Mouse (Mus musculus): ENCODE data around the gene Dnaja1. TPM values are rescaled to one million over a fixed set of nuclear protein-coding genes. Genes with fewer than 3 reads are reported as not detected.

The Dnaja1 gene
- polyA plus RNA-seq, 1 experiment from 2014 or later, result 710 TPM

DNA sequence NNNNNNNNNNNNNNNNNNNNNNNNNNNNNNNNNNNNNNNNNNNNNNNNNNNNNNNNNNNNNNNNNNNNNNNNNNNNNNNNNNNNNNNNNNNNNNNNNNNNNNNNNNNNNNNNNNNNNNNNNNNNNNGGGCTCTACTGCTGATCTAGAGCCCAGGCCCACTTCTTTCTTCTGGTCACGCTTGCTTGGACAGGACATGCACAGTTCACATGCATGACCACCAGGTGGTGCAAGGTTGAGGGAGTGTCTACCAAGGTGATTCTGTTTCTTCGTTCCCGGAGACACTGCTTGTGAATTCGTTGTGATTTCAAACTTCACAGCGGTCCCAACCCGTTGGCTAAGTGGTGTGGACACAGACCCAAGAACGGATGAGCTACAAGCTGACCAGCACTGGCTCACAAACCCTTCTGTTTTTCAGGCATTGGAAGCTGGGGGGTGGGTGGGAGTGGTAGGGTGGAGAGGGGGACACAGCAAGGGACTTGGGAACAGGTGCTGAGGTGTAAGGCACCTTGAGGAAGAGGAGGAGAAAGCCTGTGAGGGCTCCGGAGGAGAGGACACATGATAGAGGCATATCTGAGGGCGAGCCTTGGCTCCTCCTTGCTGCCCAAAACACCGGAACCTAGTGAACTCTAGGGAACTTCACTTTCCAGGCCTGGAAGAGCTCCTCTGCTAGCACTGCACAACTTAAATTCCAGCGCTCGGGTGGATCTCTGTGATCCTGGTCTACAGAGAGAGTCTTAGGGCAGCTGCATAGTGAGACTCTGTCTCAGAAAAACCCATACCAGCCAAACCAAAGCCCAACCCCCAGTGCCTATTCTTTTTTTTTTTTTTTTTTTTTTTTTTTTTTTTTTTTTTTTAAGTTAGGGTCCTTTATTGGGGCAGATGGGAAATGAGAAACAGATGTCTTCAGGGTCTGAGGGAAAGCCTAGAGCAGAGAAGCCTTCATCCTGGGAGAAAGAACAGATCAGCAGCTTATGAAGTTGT, 52.6 kb downstream of the Dnaja1 start:
- Histone ChIP-seq H3K4me3 (ENCODE audit: low read depth, low read length) (no peak overlapping the region), H3K9ac (ENCODE audit: low read length) (no peak overlapping the region), H3K36me3 (ENCODE audit: control insufficient read depth, insufficient read depth, low read length) (no peaks in the 10 kb centered on the region), H3K4me2 (peak overlapping the region; percentile 23), H3K27me3 (ENCODE audit: control insufficient read depth, insufficient read depth, low read length) (no peaks in the 10 kb centered on the region), H3K9me3 (ENCODE audit: control insufficient read depth, low read length) (no peaks in the 10 kb centered on the region), H3K27ac (ENCODE audit: low read depth, low read length) (no peak overlapping the region), H3K4me1 (ENCODE audit: control insufficient read depth, insufficient read depth, low read length) (0 out of 2 replicates have a peak, but pooled peaks cover 2% of the 10 kb centered on the region)
- WGBS, result 18% methylated on average over 12 of the region's 12 CpGs
- DNase-seq (ENCODE audit: low spot score, missing footprints) (peak; percentile 94), ATAC-seq (ENCODE audit: low FRiP score) (peak; percentile 36)

DNA sequence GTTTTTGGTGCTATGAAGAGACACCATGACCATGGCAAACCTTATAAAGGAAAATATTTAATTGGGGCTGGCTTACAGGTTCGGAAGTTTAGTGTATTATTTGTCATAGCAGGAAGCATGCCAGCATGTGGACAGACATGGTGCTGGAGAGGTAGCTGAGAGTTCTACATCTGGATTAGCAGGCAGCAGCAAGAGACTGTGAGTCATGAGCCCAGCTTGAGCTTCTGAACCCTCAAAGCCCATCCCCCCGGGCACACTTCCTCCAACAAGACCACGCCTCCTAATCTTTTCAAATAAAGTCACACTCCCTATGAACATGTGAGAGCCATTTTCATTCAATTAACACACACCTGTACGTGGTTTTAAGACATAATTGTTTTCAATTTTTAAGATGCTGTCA, 54.5 kb downstream of the Dnaja1 start:
- H3K27me3 ChIP-seq (ENCODE audit: control insufficient read depth, insufficient read depth, low read length), result no peaks in the 10 kb centered on the region
- no peak overlapping the region for H3K9ac ChIP-seq (ENCODE audit: low read length)
- no peaks in the 10 kb centered on the region for H3K9me3 ChIP-seq (ENCODE audit: control insufficient read depth, low read length)
- whole genome bisulfite sequencing, result 85% methylated on average over 4 of the region's 4 CpGs
- no peak overlapping the region for H3K27ac ChIP-seq (ENCODE audit: low read depth, low read length)
- no peak overlapping the region for H3K4me2 ChIP-seq
- DNase-seq (ENCODE audit: low spot score, missing footprints) (no peak), ATAC-seq (ENCODE audit: low FRiP score) (no peak)
- 0 out of 2 replicates have a peak, but pooled peaks cover 2% of the 10 kb centered on the region for H3K4me1 ChIP-seq (ENCODE audit: control insufficient read depth, insufficient read depth, low read length)
- no peak overlapping the region for H3K4me3 ChIP-seq (ENCODE audit: low read depth, low read length)
- no peaks in the 10 kb centered on the region for H3K36me3 ChIP-seq (ENCODE audit: control insufficient read depth, insufficient read depth, low read length)

DNA sequence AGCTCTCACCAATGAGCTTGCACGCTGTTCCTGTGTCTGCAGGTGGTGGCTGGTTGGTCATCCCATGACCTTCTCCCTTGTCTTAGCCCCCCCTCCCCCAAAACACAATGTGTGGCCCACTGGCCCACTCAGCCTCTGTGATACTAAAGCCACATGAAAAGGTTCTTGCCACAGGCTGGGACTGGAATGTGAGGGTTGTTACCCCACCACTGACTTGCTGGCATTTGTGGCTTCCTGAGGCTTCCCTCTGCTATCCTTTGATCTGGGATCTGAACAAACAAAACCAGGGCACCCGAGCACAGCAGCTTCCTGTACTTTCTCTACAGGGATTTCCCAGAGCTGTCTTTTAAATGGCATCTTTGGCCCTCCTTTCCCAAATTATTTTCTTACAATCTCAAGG, 55.2 kb downstream of the Dnaja1 start:
- Histone ChIP-seq H3K9ac (ENCODE audit: low read length) (no peak overlapping the region), H3K9me3 (ENCODE audit: control insufficient read depth, low read length) (no peaks in the 10 kb centered on the region), H3K27ac (ENCODE audit: low read depth, low read length) (no peak overlapping the region), H3K36me3 (ENCODE audit: control insufficient read depth, insufficient read depth, low read length) (no peaks in the 10 kb centered on the region), H3K27me3 (ENCODE audit: control insufficient read depth, insufficient read depth, low read length) (no peaks in the 10 kb centered on the region), H3K4me2 (no peak overlapping the region), H3K4me3 (ENCODE audit: low read depth, low read length) (no peak overlapping the region), H3K4me1 (ENCODE audit: control insufficient read depth, insufficient read depth, low read length) (0 out of 2 replicates have a peak, but pooled peaks cover 2% of the 10 kb centered on the region)
- 29% methylated on average over 2 of the region's 2 CpGs for WGBS
- DNase-seq (ENCODE audit: low spot score, missing footprints) (no peak), ATAC-seq (ENCODE audit: low FRiP score) (no peak)

DNA sequence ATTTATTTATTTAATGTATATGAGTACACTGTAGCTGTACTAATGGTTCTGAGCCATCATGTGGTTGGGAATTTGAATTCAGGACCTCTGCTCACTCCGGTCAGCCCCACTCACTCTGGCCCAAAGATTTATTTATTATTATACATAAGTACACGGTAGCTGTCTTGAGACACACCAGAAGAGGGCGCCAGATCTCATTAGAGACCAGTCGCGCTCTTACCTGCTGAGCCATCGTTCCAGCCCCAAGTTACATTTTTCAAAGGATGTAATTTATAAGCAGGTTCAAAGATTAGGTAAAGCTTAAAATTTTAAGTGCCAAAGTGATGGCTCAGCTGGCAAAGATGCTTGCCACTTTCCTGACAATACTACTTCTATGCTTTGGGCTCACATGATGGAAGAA, 56.7 kb downstream of the Dnaja1 start:
- Histone ChIP-seq H3K9ac (ENCODE audit: low read length) (no peak overlapping the region), H3K4me3 (ENCODE audit: low read depth, low read length) (no peak overlapping the region), H3K4me1 (ENCODE audit: control insufficient read depth, insufficient read depth, low read length) (0 out of 2 replicates have a peak, but pooled peaks cover 2% of the 10 kb centered on the region), H3K9me3 (ENCODE audit: control insufficient read depth, low read length) (no peaks in the 10 kb centered on the region), H3K27ac (ENCODE audit: low read depth, low read length) (no peak overlapping the region), H3K36me3 (ENCODE audit: control insufficient read depth, insufficient read depth, low read length) (no peaks in the 10 kb centered on the region), H3K27me3 (ENCODE audit: control insufficient read depth, insufficient read depth, low read length) (no peaks in the 10 kb centered on the region), H3K4me2 (no peak overlapping the region)
- 82% methylated on average over 6 of the region's 6 CpGs for WGBS
- no peak for DNase-seq (ENCODE audit: low spot score, missing footprints)
- ATAC-seq (ENCODE audit: low FRiP score), result no peak

DNA sequence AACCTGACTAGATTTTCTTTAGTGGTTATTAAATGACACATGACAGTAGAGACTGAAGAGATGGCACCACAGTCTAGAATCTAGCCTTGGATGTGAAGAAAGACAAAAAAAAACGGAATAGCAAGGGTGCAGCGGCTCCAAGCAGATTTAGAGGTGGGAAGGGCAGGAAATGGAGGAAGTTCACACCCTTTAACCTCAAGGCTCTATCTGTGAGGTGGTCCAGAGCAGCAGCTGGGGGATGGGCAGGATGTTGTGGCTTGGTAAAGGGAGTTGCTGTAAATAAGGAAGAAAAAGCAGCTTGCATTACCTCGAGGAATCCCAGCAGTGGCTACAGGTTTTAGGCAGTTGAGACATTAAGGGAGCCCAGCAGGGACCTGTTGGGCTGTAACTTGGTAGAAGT, 59.2 kb downstream of the Dnaja1 start:
- Histone ChIP-seq H3K9ac (ENCODE audit: low read length) (no peak overlapping the region), H3K27ac (ENCODE audit: low read depth, low read length) (no peak overlapping the region), H3K9me3 (ENCODE audit: control insufficient read depth, low read length) (no peaks in the 10 kb centered on the region), H3K27me3 (ENCODE audit: control insufficient read depth, insufficient read depth, low read length) (no peaks in the 10 kb centered on the region), H3K4me1 (ENCODE audit: control insufficient read depth, insufficient read depth, low read length) (no peaks in the 10 kb centered on the region), H3K4me3 (ENCODE audit: low read depth, low read length) (no peak overlapping the region), H3K36me3 (ENCODE audit: control insufficient read depth, insufficient read depth, low read length) (no peaks in the 10 kb centered on the region), H3K4me2 (no peak overlapping the region)
- ATAC-seq (ENCODE audit: low FRiP score) (no peak), DNase-seq (ENCODE audit: low spot score, missing footprints) (no peak)
- 49% methylated on average over 3 of the region's 3 CpGs for WGBS

DNA sequence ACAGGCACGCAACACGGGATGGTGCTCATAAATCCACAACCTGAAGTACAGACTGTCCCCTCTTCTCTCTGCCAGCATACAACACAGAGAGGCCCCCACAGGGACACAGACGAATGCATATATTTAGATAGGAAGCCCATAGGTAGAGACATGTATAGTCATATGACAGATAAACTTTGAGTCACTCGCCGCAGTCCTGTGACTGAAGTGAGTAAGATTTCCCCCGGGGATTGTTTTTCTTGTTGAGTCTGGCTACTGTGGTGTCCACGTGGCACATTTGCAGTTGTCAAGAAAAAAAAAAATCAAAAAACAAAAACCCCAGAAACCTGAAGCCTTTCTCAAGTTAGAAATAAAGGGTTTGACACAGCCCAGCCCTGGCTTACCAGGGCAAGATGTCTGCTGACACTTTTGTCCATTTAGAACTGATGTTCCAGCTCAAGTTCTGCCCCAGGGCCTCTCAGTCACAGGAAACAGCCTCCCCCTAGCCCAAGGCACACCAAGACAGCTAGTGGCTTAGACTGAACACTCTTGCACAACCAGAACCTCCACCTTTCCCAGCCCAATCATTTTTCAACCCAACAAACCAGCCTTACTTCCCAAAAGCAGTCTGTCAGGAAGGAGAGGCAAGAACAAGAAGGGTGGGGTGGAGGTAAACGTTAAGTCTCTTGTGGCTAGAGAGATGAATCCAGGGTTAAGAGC, 60.0 kb downstream of the Dnaja1 start:
- 69% methylated on average over 8 of the region's 8 CpGs for WGBS
- Histone ChIP-seq H3K4me2 (no peak overlapping the region), H3K27me3 (ENCODE audit: control insufficient read depth, insufficient read depth, low read length) (no peaks in the 10 kb centered on the region), H3K9me3 (ENCODE audit: control insufficient read depth, low read length) (no peaks in the 10 kb centered on the region), H3K27ac (ENCODE audit: low read depth, low read length) (no peak overlapping the region), H3K36me3 (ENCODE audit: control insufficient read depth, insufficient read depth, low read length) (no peaks in the 10 kb centered on the region), H3K9ac (ENCODE audit: low read length) (no peak overlapping the region), H3K4me1 (ENCODE audit: control insufficient read depth, insufficient read depth, low read length) (no peaks in the 10 kb centered on the region), H3K4me3 (ENCODE audit: low read depth, low read length) (no peak overlapping the region)
- ATAC-seq (ENCODE audit: low FRiP score) (no peak), DNase-seq (ENCODE audit: low spot score, missing footprints) (no peak)

DNA sequence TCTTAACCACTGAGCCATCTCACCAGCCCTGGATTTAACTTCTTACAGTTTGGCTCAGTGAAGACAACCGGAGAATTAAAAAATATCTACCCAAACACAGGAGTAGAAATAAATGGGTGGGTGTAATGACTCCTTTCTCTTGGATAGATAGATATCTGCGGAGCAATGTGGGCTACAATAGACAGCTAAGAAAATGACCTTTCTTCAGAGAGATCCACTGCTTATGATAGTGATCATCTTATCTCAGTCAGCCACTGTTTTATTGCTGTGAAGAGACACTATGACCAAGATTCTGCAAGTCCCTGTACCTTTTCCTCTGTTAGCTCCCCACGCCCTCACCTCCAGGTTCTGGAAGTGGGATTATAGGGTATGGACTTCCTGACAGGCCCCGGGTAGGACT, 61.1 kb downstream of the Dnaja1 start:
- Histone ChIP-seq H3K4me1 (ENCODE audit: control insufficient read depth, insufficient read depth, low read length) (no peaks in the 10 kb centered on the region), H3K4me2 (no peak overlapping the region), H3K27ac (ENCODE audit: low read depth, low read length) (no peak overlapping the region), H3K36me3 (ENCODE audit: control insufficient read depth, insufficient read depth, low read length) (no peaks in the 10 kb centered on the region), H3K27me3 (ENCODE audit: control insufficient read depth, insufficient read depth, low read length) (no peaks in the 10 kb centered on the region), H3K4me3 (ENCODE audit: low read depth, low read length) (no peak overlapping the region), H3K9ac (ENCODE audit: low read length) (no peak overlapping the region), H3K9me3 (ENCODE audit: control insufficient read depth, low read length) (no peaks in the 10 kb centered on the region)
- WGBS, result 94% methylated on average over 4 of the region's 4 CpGs
- no peak for ATAC-seq (ENCODE audit: low FRiP score)
- no peak for DNase-seq (ENCODE audit: low spot score, missing footprints)

DNA sequence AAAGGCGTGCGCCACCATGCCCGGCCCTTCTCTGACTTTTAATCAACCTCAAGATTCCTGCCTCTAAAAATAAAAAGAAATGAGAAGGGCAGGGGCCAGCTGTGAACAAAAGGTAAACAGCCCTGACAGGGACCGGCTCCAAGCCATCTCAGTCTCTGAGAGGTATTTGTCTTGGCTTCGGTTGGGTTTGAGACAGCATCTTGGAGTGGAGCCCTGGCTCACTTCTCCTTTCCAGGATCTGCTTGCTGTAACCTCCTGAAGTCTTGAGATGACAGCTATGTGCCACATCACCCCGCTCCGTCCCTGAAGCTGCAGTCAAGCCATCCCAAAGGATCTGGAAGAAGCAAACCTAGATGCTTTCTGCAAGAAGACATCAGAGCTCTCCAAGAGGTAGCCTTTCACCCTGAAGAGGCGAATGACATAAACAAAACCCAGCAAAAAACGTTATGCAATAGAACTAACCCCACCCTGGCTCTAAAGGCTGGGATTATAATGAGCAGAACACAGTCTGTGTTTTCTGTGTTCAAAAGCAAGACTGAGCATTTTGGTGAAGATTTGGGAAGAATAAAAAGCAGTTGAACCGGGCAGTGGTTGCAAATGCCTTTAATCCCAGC, 62.7 kb downstream of the Dnaja1 start:
- WGBS, result 85% methylated on average over 10 of the region's 10 CpGs
- Histone ChIP-seq H3K9me3 (ENCODE audit: control insufficient read depth, low read length) (no peaks in the 10 kb centered on the region), H3K9ac (ENCODE audit: low read length) (no peak overlapping the region), H3K4me1 (ENCODE audit: control insufficient read depth, insufficient read depth, low read length) (no peaks in the 10 kb centered on the region), H3K27me3 (ENCODE audit: control insufficient read depth, insufficient read depth, low read length) (no peaks in the 10 kb centered on the region), H3K27ac (ENCODE audit: low read depth, low read length) (no peak overlapping the region), H3K4me3 (ENCODE audit: low read depth, low read length) (no peak overlapping the region), H3K36me3 (ENCODE audit: control insufficient read depth, insufficient read depth, low read length) (no peaks in the 10 kb centered on the region), H3K4me2 (no peak overlapping the region)
- DNase-seq (ENCODE audit: low spot score, missing footprints) (no peak), ATAC-seq (ENCODE audit: low FRiP score) (no peak)
